Mouse (Mus musculus) megakaryocyte, embryonic 14.5 days (primary cell): Measurements from ENCODE around the gene Camkv.

Experiments
- FLI1 ChIP-seq: IDR thresholded peaks from 2 replicates; pipeline ENCODE4 v1.6.1; 2012; ENCODE audit warnings: low read length, inconsistent platforms, mixed read lengths
- GATA1 ChIP-seq: IDR thresholded peaks from 3 replicates; pipeline ENCODE4 v1.6.1; 2012; ENCODE audit warnings: mixed read lengths, low read length, inconsistent platforms, borderline replicate concordance

- TF ChIP-seq GATA1, result no peak
- 0 out of 2 replicates have a peak, but pooled peaks have one; percentile 13 for TF ChIP-seq FLI1
These were observed 48.0 kb downstream of the Camkv start for GRCm38 (mm10) chr9:107983421-107983890.
